Mouse (Mus musculus) cerebral cortex, adult 2 months (tissue): ENCODE results near the gene Ptgir.

Experiments used
- WGBS: fragments of 180-500 bp; shearing (Covaris S2); methylation state at CpG from one replicate; pipeline ENCODE4 v1.1.7; 2018; 5-methylcytosine and 5-hydroxymethylcytosine counted together

The Ptgir gene

DNA sequence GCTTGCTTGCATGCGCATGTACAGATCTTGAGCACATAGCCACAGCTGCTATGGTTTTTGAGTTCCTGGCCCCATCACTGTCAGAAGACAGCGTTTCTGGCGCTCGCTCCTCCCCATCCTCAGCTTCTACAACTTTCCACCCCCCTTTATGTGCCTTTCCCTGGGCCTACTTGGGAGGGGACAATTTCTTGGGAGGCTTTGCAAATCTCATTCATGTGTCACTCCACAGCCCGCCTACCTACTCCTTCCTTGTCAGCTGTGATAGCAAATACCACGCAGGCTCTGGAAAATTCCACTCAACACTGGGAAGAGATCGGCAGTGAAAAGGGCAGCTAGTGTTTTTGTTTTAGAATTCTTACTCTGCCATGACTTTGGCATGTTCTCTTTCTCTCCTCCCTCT lies 34.0 kb downstream of the Ptgir start:
- WGBS, result 29% methylated on average over 7 of the region's 7 CpGs

DNA sequence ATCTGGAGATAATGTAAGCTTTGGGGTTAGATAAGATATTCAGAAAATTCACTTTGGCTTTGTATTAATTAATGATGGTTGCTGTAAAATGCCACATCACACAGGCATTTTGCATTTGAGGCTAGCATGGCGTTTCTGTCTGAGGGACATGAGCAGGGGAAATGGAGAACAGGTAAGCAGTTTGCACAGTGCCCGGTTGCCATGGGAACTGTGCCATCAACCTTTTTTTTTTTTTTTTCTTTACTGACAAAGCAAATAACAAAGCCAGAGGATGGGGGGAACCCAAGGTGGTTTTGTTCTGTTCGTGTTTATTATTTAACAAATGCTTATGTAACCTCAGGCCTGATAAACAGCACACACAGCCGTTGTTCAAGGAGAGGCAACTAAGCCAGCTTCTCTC lies 36.6 kb downstream of the Ptgir start:
- 48% methylated on average over 4 of the region's 4 CpGs for WGBS

DNA sequence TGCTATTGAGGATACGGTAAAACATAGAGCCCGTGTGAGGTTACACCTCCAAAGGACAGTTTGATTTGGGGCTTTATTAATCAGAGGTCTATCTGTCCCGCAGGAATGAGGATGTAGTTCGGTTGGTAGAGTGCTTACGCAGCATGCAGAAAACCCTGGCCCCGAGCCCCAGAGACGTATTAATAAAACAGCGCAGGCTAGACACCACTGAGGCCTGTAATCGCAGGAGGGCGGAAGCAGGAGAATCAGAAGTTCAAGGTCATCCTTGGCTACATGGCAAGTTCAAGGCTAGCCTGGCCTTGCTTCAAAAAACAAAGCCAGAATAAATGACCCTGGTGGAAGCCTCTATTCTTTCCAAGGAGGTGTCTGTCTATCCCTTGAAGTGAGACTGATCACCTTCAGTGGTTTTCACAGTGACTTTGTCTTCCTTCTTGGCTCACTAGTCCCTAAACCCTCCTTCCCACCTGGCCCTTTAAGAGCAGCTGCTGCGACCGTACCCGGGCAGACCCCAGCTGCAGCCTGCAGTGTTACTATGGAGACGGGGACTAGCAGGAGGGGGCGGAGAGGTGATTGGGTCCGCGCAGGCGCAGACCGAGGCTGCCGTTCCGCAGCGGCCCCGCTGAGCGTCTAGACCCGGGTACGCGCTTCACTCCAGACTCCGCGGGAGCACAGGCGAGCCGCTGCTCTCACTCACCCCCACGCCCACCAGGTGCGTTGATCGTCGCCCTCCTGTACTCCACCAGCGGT lies 37.9 kb downstream of the Ptgir start, which contains the start of gene Pnmal2:
Gene Pnmal2 (plus strand): TSS at position 622 of the 747 bp plus-strand sequence.
- 16% methylated on average over 36 of the region's 36 CpGs for whole genome bisulfite sequencing

DNA sequence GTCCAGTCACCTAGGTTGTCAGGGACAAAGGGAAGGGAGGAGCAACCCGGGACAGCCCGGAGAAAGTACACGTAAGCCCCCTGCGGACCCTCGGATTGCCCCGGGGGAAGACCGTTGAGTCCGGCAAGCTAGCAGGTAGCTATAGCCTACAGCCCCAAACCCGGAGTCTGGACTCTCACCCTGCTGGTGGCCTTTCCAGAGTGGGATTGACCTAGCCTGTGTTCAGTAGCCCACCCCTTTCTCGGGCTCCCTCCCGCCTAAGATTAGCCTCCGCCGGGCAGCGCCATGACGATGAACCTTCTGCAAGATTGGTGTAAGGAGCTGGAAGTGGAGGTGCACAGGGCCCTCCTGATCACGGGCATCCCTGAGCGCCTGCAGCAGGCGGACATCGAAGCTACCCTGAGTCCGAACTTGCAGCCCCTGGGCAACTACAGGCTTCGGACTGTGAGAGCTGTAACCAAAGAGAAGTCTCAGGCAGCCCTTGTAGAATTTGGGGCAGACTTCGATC lies 38.6 kb downstream of the Ptgir start:
- WGBS, result 5% methylated on average over 22 of the region's 22 CpGs

DNA sequence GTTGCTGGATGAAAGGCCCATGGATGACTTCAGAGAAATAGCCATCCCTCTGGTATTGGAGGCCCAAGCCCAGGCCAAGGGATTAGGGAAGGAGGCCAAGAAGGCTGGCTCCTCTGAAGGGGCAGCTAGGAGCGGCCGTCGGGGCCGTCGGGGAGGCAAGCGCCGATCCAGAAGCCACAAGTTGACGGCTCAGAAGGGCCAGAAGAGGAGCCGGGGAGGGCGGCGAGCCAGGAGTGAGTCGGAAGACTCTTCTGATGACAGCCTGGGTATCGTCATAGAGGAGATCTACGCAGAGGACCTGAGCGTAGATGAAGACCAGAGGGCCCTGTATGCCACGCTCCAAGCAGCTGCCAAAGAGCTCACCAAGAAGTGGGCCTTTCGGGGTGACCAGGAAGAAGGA lies 39.1 kb downstream of the Ptgir start:
- WGBS, result 27% methylated on average over 17 of the region's 17 CpGs

DNA sequence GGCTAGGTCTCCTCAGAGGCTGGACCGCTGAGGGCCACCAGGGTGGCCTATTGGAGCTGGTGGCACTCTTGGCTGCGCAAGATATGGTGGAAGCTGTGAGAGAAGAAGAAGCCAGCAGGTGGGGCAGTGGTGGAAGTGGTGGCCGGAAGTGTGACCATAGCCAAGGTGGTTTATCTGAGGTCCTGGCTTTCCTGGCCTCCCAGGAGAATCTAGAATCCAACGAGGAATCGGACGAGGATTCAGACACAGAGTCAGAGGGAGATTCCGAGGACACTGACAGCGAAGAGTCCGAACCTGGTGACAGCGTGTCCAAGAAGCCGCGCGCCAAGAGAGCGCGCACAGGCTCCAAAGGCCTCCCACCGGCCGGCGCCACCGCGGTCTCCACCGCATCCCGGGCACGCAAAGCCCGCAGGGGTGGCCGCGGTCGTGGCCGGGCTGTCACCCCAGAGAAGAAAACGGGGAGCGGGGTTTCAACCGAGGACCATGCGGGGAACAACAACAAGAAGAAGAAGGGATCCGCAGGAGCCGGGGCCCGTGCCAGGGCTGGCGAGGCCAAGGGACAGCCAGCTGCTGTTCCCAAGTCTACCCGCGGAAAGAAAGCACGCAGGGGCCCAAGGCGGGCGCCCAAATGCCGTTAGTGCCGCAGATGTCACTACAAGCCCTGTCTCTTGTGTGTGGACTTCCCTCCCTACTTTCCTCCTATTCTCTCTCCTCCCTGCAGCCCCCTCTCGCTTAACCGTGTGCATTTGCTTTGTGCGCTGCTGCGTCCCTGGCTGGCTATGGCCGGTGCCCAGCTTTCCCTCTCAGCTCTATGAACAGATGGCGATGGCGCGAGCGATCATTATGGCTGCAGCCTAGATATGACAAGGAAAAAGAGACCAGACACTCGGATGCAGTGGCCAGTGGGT lies 40.4 kb downstream of the Ptgir start:
- WGBS, result 6% methylated on average over 53 of the region's 53 CpGs

DNA sequence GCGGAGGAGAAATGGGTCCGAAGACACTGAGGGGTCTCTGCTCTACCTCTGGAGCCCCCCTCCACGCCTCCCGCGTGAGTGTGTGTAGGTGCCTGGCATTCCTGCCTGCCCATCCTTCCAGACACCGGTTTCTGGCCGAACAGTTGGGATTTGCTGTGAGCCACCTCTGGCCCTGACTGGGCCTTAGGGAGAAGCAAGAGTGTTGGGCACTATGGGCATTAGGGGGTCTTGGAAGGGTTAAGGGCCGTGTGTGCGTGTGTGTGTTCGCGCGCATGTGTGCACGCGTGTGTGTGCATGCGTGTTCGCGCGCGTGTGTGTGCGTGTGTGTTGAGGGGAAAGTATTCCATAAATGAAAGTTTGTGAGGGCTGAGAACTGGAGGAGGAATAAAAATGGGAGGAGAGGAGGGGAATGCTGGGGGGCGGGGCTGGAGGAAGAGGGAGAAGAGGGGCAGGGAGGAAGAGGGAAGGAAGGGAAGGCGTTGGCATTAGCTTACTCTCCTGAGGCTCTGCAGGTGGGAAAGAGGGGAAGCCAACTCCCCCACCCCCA lies 41.1 kb downstream of the Ptgir start:
- 11% methylated on average over 21 of the region's 22 CpGs for WGBS

DNA sequence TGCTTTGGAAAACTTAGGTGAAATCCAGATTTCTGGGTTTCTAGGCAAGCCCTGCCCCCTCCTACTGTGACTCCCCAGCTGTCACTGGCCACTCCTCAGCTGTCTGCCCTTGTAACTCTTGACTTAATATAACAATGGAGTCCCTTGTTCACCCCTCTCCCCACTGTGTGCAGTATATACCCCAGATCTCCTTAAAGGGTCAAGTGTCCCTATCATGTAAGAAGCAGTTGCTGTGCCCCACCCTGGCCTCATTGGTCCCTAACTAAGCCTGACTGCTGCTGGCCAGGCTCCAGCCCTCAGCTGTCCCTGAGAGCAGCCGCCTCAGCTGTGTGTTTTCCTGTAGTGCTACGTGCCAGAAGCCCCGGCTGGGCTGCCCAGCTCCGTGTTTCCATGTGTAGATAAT lies 41.7 kb downstream of the Ptgir start:
- WGBS, result 5% methylated on average over 4 of the region's 4 CpGs

DNA sequence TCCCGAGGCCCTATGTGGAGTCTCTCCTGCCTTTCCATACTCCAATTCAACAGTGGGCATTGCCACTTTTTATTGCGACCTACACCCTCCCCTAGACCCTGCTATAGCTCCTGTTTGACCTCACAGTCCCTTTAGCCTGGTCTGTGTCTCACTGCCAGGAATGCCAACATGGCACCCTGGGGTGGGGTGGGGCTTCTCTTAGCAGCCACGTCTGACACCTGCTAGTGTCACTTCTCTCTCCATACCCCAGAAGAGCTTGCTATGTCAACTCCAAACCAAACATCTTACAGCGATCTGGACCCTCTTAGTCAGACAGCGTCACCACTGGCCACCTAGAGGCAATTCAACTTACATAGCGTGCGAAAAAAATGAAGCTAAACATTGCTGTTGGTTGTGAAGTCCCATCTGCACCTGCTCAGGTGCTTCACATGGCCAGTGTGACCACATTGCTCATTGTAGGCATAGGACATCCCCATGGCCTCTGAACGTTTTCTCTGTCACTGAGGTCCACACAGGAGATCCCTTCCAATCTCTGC lies 42.7 kb downstream of the Ptgir start:
- 59% methylated on average over 8 of the region's 8 CpGs for WGBS

DNA sequence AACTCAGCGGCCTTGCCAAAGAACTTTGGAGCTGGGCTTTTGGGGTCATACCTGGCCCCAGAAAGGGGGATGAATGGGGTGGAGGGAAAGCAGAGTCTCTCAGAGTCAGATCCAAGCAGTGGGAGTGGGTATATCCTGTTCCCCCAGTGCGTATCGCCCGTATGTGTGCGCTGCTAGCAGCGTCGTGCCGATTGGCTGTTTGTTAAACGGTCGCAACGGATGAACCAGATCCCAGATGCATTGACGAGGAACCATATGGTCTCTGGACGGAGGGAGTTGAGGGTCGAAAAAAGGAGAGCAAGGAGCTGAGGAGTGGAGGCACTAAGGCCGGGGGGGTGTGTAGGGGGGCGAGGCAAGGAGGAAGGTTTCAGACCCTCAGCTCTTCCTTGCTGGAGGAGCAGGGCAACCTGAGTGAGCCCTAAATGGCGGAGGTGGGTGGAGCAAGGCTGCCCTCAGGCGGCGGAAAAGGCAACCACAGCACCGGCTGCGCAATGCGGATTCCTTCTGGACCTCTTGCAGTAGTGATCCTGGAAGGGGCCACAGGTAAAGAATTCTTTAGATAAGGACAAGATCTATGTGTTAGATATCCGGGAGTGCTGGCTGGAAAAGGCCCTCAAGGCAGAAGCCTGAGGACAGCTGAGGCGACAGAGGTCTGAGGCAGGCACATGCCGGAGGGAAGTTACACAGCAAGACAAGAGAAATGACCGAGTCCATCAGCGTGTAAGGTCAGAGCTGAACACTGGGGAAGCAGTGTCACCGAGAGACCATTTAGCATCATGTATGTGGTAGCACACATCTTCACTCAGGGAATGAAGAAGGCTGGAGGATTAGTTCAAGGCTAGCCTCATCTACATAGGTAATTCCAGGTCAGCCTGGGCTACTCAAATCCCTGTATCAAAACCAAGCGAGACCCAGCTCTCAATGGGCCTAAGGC lies 43.9 kb downstream of the Ptgir start:
- WGBS, result 7% methylated on average over 29 of the region's 29 CpGs

DNA sequence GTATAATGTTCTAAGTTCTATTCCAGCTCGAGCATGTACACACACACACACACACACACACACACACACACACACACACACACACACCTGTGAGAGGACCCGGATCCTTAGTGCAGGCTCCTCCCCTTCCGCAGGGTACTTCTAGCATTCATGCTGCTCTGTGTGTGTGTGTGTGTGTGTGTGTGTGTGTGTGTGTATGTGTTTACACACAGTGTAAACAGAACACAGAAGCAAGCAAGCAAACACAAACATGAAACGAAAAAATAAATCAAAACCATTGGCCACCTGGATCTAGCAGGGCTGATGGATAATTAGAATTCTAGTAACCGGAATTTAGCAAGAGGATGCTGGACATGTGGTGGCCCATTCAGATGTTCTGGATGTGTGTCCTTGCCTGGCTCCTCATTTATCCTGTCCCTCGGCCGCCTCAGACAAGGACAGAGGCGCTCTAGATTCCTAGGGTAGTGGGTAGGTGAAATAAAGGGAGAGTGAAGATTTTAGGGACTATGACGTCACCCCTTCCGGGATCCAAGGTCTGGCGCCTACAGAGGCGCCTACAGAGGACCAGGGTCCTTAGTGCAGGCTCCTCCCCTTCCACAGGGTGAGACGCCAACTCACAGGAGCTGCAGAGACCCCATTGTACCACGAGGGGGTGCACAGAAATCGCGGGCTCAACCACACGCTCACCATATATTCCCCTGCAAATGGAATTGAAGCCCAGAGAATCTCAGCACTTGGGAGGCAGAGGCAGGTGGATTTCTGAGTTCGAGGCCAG lies 44.8 kb downstream of the Ptgir start:
- WGBS, result 14% methylated on average over 18 of the region's 18 CpGs

DNA sequence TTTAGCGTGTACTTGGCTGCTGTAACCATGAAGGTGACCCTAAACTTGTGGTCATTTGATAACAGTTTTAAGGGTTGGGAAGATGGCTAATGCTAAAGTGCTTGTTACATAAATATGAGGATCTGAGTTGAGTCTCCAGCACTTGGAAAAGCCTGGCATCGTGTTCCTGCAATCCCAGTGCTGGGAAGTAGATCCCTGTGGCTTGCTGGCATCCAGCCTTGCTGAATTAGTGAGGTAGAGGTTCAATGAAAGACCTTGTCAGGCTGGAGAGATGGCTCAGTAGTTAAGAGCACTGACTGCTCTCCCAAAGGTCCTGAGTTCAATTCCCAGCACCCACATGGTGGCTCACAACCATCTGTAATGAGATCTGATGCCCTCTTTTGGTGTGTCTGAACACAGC lies 47.5 kb downstream of the Ptgir start:
- WGBS, result 64% methylated on average over 2 of the region's 2 CpGs

DNA sequence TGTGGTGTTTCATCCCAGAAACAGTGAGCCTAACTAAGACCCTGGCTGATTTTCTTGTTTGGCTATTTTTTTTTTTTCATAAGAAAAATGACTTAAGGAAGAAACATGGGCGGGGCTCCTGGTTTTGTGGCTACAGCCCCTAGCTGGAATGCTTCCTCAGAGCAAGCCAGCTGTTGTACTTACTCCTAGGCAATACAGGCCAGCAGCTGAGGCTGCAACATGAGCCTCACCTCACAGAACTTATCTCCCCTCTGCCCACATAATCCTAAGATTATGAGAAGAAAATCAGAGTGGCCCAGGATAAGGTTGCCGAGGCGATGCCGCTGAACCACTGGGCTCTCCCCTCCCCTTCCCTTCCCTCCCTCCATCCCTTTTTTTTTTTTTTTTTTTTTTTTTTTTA lies 49.4 kb downstream of the Ptgir start:
- 79% methylated on average over 4 of the region's 4 CpGs for WGBS

DNA sequence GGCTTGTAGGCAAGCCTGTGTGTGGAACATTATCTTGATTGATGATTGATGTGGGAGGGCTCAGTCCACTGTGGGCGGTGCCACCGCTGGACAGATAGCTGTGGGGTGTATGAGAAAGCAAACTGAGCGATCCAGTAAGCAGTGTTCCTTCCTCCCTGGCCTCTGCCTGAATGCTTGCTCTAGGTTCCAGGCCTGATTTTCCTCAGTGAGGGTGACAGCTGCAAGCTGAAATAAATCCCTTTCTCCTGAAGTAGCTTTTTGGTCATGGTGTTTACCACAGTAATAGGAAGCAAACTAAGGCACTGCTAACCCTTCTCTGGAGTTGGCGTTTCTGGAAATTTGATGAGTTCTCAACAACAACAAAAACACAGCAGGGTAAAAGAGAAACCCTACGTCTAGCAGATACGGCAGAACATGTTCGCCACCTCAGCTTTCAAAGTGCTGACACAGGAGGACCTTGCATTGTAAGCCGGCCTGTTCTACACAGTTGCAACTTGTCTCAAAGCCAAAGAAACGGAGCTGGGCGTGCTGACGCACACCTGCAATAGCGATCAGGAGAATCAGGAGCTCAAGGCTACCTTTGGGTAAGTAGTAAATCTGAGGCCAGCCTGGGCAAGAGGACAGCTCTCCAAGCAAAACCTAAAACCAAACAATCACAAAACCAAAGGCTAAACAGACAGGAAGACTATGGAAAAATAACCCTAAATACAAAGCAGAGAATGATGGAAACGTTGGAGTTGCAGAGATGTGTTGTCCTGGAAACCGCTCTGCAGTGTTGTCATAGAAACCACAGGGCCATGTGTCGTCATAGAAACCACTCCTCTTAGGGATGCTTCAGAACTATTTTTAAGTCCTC lies 50.3 kb downstream of the Ptgir start:
- WGBS, result 31% methylated on average over 15 of the region's 15 CpGs

DNA sequence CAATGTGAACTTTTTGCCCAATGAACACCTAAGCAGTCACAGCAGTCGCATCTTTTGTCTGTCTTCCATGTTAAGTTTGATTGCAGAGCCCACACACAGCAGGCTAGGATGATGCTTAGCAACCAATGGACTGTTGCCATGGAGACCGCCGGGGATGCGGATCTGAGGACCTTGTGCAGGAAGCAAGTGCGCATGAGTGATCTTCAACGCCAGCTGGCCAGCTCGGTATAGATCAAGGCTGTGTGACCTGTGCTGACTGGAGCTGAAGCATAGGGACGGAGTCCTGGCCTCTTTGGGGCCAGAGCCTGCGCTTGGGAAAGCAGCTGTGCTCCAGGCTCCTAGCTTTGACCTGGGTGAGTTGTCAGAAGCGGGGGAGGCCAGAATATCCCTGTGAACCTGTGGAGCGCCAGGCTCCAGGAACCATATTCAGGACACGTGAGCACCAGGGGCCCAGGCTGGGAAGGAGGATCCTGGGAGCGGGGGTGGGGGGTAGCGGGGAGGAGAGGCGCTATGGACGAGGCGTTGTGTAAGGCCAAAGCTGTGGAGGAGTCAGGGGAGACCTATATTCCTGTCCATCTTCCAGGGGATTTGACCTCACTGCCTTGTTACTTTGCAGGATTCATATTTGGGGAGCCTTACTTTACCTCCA lies 53.4 kb downstream of the Ptgir start, which contains the start of gene Pnmal1:
Gene Pnmal1 (plus strand): TSS at position 141 of the 649 bp plus-strand sequence.
- 11% methylated on average over 17 of the region's 17 CpGs for WGBS
